Mouse (Mus musculus) heart, postnatal 0 days (tissue): ENCODE results near the gene Hlx. TPM values are rescaled to one million over a fixed set of nuclear protein-coding genes. Genes with fewer than 3 reads are reported as not detected.

Experiments used
- ATAC-seq: fragments of 200-750 bp; cut with Nextera tagmentation; 2 replicates; pipeline ENCODE4 v1.8.0; 2017; ENCODE audit warnings: low read depth, moderate number of reproducible peaks, moderate library complexity; ENCODE audit not compliant: insufficient read depth
- DNase-seq: peaks from one replicate; pipeline ENCODE4 v3.0.0-alpha.2; 2016; ENCODE audit warnings: low spot score
- H3K27ac ChIP-seq: fragments of 300-500 bp; sonication (generic); 2 replicates; pipeline ENCODE4 v1.5.1; 2014; ENCODE audit warnings: low read depth, mild to moderate bottlenecking
- H3K27me3 ChIP-seq: fragments of 300-500 bp; sonication (generic); 2 replicates; pipeline ENCODE4 v1.6.1; 2014; ENCODE audit warnings: low read length, mixed read lengths; ENCODE audit not compliant: control insufficient read depth, insufficient read depth
- H3K36me3 ChIP-seq: fragments of 300-500 bp; sonication (generic); replicated peaks from 2 replicates; pipeline ENCODE4 v1.6.1; 2014; ENCODE audit warnings: low read length, mixed read lengths; ENCODE audit not compliant: control insufficient read depth, insufficient read depth
- H3K4me1 ChIP-seq: fragments of 300-500 bp; sonication (generic); 2 replicates; pipeline ENCODE4 v1.6.1; 2014; ENCODE audit warnings: antibody characterized with exemption; ENCODE audit not compliant: control insufficient read depth, insufficient read depth
- H3K4me2 ChIP-seq: fragments of 300-500 bp; sonication (generic); 2 replicates; pipeline ENCODE4 v1.6.1; 2014; ENCODE audit warnings: low read depth, mild to moderate bottlenecking, low read length, moderate library complexity
- H3K4me3 ChIP-seq: fragments of 300-500 bp; sonication (generic); 2 replicates; pipeline ENCODE4 v1.5.1; 2014; ENCODE audit warnings: low read depth, low read length
- H3K9ac ChIP-seq: fragments of 300-500 bp; sonication (generic); replicated peaks from 2 replicates; pipeline ENCODE4 v1.6.1; 2014; ENCODE audit warnings: low read depth, low read length, mixed read lengths
- H3K9me3 ChIP-seq: fragments of 300-500 bp; sonication (generic); replicated peaks from 2 replicates; pipeline ENCODE4 v1.6.1; 2016; ENCODE audit warnings: low read length; ENCODE audit not compliant: control insufficient read depth
- CTCF ChIP-seq: IDR thresholded peaks from 2 replicates; pipeline ENCODE4 v1.5.1; 2016; ENCODE audit warnings: antibody characterized with exemption, control low read depth, low read depth
- EP300 ChIP-seq: IDR thresholded peaks from 2 replicates; pipeline ENCODE4 v1.6.1; 2016; ENCODE audit warnings: antibody characterized with exemption, low read depth
- WGBS: fragments of 180-500 bp; shearing (Covaris S2); extraction: QIAGEN DNeasy Blood & Tissue Kit; methylation state at CpG from one replicate; pipeline ENCODE4 v1.1.7; 2014; 5-methylcytosine and 5-hydroxymethylcytosine counted together
- polyA plus RNA-seq: library from polyadenylated mRNA; unstranded; fragments of >200 nt; fragmentation: Nextera tagmentation; extraction: Ambion mirVana; gene quantifications from 2 replicates; pipeline ENCODE4 v1.2.1, GENCODE M21; 2015
- total RNA-seq: library from RNA; depleted of rRNA; stranded (reverse); fragments of >200 nt; gene quantifications from 2 replicates; pipeline ENCODE4 v1.2.3, GENCODE M21; 2014; ENCODE audit warnings: low replicate concordance

Hlx gene
- total and polyA plus RNA-seq, 2 experiments from 2014 or later, result 7.0 to 10.0 TPM

GRCm38 (mm10) chr1:184720162-184721025 lies 12.0 kb downstream of the Hlx start:
- no peak overlapping the region for H3K9ac ChIP-seq
- no peak overlapping the region for H3K4me2 ChIP-seq
- H3K4me3 ChIP-seq, result no peak overlapping the region
- ATAC-seq (no peak), DNase-seq (no peak)
- H3K36me3 ChIP-seq, result no peaks in the 10 kb centered on the region
- WGBS, result 4% methylated on average over 26 of the region's 26 CpGs
- no peaks in the 10 kb centered on the region for H3K4me1 ChIP-seq
- TF ChIP-seq EP300 (no peak), CTCF (no peak)
- no peak overlapping the region for H3K27ac ChIP-seq
- peaks cover 100% of the 10 kb centered on the region for H3K27me3 ChIP-seq
- H3K9me3 ChIP-seq, result no peaks in the 10 kb centered on the region

DNA sequence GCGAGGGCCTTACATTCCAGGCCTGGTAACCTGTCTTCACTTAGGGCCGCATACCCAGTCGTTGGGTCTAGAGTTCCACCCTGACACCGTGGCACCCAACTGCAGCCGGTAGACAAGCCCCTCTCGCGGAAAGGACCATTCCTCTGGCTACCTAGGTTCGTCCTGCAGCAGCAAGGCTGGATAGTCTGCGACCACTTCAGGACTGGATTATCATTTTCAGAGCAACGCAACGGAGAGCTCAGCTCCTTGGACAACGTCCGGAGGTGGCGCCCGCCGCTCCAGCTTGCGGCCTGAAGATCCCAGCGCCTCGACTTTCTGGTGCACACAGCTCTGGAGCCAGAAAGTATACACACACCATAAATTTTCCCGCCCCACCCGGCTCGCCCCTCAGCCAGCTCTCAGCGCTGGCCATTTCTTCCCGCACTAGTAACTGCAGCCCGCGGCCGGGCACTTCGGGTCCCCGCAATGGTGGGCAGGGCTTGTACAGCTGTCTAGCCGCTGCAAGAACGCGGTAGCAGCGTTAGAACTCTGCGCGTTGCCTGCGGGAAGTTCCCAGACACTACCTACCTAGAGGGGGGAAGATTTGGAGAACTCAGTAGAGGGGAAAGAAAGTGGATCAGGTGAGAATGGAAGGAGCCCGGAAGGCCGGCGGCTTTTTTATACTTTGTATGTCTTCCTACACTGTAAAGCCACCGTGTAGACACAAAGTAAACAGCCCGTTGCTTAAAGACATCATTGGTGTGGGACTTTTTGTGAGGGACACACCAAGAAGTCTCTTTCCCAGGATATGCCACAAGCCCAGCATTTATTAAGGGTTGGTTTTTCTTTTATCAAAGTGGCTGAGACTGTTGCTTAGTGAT lies 13.9 kb downstream of the Hlx start:
- no peaks in the 10 kb centered on the region for H3K9me3 ChIP-seq
- 2% methylated on average over 41 of the region's 41 CpGs for WGBS

GRCm38 (mm10) chr1:184717691-184718200 lies 14.7 kb downstream of the Hlx start:
- ATAC-seq (no peak), DNase-seq (no peak)
- 7% methylated on average over 12 of the region's 12 CpGs for WGBS
- H3K36me3 ChIP-seq, result no peaks in the 10 kb centered on the region
- no peak overlapping the region for H3K9ac ChIP-seq
- H3K27me3 ChIP-seq, result peaks cover 97% of the 10 kb centered on the region
- no peak for TF ChIP-seq EP300
- TF ChIP-seq CTCF, result no peak
- H3K4me2 ChIP-seq, result no peak overlapping the region
- H3K9me3 ChIP-seq, result no peaks in the 10 kb centered on the region
- no peak overlapping the region for H3K27ac ChIP-seq
- H3K4me3 ChIP-seq, result no peak overlapping the region
- H3K4me1 ChIP-seq, result no peaks in the 10 kb centered on the region

More for the DNA sequence above, 13.9 kb downstream of the Hlx start:
- H3K36me3 ChIP-seq, result no peaks in the 10 kb centered on the region
- H3K9ac ChIP-seq, result no peak overlapping the region
- peaks cover 99% of the 10 kb centered on the region for H3K27me3 ChIP-seq
- peak overlapping the region; percentile 33 for H3K4me3 ChIP-seq
- DNase-seq, result no peak
- ATAC-seq, result no peak
- peak overlapping the region; percentile 48 for H3K4me2 ChIP-seq
- no peak overlapping the region for H3K27ac ChIP-seq
- H3K4me1 ChIP-seq, result no peaks in the 10 kb centered on the region
- TF ChIP-seq CTCF, result no peak
- no peak for TF ChIP-seq EP300

GRCm38 (mm10) chr1:184717016-184717568 lies 15.3 kb downstream of the Hlx start:
- ATAC-seq (no peak), DNase-seq (no peak)
- WGBS, result 6% methylated on average over 18 of the region's 18 CpGs
- H3K4me2 ChIP-seq, result no peak overlapping the region
- H3K27ac ChIP-seq, result no peak overlapping the region
- H3K27me3 ChIP-seq, result peaks cover 91% of the 10 kb centered on the region
- H3K9me3 ChIP-seq, result no peaks in the 10 kb centered on the region
- H3K4me1 ChIP-seq, result no peaks in the 10 kb centered on the region
- TF ChIP-seq CTCF (no peak), EP300 (no peak)
- no peak overlapping the region for H3K4me3 ChIP-seq
- no peaks in the 10 kb centered on the region for H3K36me3 ChIP-seq
- no peak overlapping the region for H3K9ac ChIP-seq

- whole genome bisulfite sequencing, result 6% methylated on average over 6 of the region's 6 CpGs
- no peak for ATAC-seq
These were observed 16.3 kb downstream of the Hlx start for GRCm38 (mm10) chr1:184716117-184716516.

More at GRCm38 (mm10) chr1:184716117-184716516, 16.3 kb downstream of the Hlx start:
- Histone ChIP-seq H3K4me3 (no peak overlapping the region), H3K27me3 (peaks cover 81% of the 10 kb centered on the region), H3K27ac (no peak overlapping the region), H3K4me1 (no peaks in the 10 kb centered on the region), H3K9ac (no peak overlapping the region), H3K36me3 (no peaks in the 10 kb centered on the region), H3K4me2 (no peak overlapping the region), H3K9me3 (no peaks in the 10 kb centered on the region)
- TF ChIP-seq CTCF, result no peak
- TF ChIP-seq EP300, result no peak
- DNase-seq, result no peak
